Mouse (Mus musculus): ENCODE results near the gene Prkcg.

DNA sequence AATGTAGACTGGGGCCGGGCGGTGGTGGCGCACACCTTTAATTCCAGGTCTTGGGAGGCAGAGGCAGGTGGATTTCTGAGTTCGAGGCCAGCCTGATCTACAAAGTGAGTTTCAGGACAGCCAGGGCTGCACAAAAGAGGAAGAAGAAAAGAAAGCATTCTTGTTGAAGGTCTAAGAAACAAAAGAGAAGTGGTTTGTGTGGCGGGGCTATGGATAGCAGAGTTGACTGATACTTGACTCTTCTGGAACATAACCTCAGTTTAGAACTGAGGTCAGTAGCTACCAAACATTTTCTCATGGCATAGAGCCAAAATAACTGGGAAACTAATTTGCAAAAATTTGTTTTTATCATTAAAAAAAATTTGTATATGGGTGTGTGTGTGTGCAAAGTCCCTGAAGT, 2.9 kb upstream of the Prkcg start:
- TF ChIP-seq CTCF (conservative IDR thresholded peaks at IDR 0.05 in 1 of 2, IDR thresholded peaks at IDR 0.05 in 1 of 2; ENCODE audit: low read depth in 2 of 2, low read length in 2 of 2) = no peak
- no peak for TF ChIP-seq USF1 (IDR thresholded peaks at IDR 0.05; ENCODE audit: low read depth, low read length)
- no peak; the same call in 1 of the 2 replicates for TF ChIP-seq BHLHE40 (IDR thresholded peaks at IDR 0.05; ENCODE audit: low read depth, low read length)
- no peak for TF ChIP-seq TCF12 (IDR thresholded peaks at IDR 0.05; ENCODE audit: low read depth, low read length)
- TF ChIP-seq CHD2 (IDR thresholded peaks at IDR 0.05; ENCODE audit: low read length) = no peak
- TF ChIP-seq NELFE (IDR thresholded peaks at IDR 0.05; ENCODE audit: low read depth, low read length) = no peak
- no peak for TF ChIP-seq POLR2A (IDR thresholded peaks at IDR 0.05; ENCODE audit: low read depth, low read length)
